Mouse (Mus musculus) limb, embryonic 11.5 days (tissue): ENCODE measurements at regions not wholly inside any gene's neighbourhood (a gene's known extent, or its start where the extent isn't known, plus 50 kb on each side); places are given as distances from the start of the nearest gene placed in this dataset.

ENCODE experiments used
- ATAC-seq: fragments of 200-750 bp; cut with Nextera tagmentation; 2 replicates; pipeline ENCODE4 v1.8.0; 2017; ENCODE audit warnings: low read depth; ENCODE audit not compliant: insufficient number of reproducible peaks, low FRiP score, low TSS enrichment
- DNase-seq: peaks from one replicate; pipeline ENCODE4 v3.0.0-alpha.2; 2015; ENCODE audit warnings: low spot score
- H3K27ac ChIP-seq: fragments of 300-500 bp; sonication (generic); replicated peaks from 2 replicates; pipeline ENCODE4 v1.5.1; 2014; ENCODE audit warnings: low read depth, mild to moderate bottlenecking, low read length
- H3K27me3 ChIP-seq: fragments of 300-500 bp; sonication (generic); 2 replicates; pipeline ENCODE4 v1.6.1; 2014; ENCODE audit warnings: mild to moderate bottlenecking, low read length, mixed read lengths; ENCODE audit not compliant: control insufficient read depth, insufficient read depth
- H3K36me3 ChIP-seq: fragments of 300-500 bp; sonication (generic); 2 replicates; pipeline ENCODE4 v1.6.1; 2014; ENCODE audit warnings: mild to moderate bottlenecking, low read length, moderate library complexity, mixed read lengths; ENCODE audit not compliant: control insufficient read depth, insufficient read depth
- H3K4me1 ChIP-seq: fragments of 300-500 bp; sonication (generic); 2 replicates; pipeline ENCODE4 v1.6.1; 2014; ENCODE audit warnings: low read length, mixed read lengths; ENCODE audit not compliant: control insufficient read depth, insufficient read depth
- H3K4me2 ChIP-seq: fragments of 300-500 bp; sonication (generic); 2 replicates; pipeline ENCODE4 v1.6.1; 2014; ENCODE audit warnings: low read depth, mild to moderate bottlenecking, moderate library complexity; ENCODE audit not compliant: severe bottlenecking
- H3K4me3 ChIP-seq: fragments of 300-500 bp; sonication (generic); 2 replicates; pipeline ENCODE4 v1.5.1; 2014; ENCODE audit warnings: low read depth, low read length
- H3K9ac ChIP-seq: fragments of 300-500 bp; sonication (generic); 2 replicates; pipeline ENCODE4 v1.6.1; 2014; ENCODE audit warnings: mild to moderate bottlenecking, low read length
- H3K9me3 ChIP-seq: fragments of 300-500 bp; sonication (generic); 2 replicates; pipeline ENCODE4 v1.6.1; 2016; ENCODE audit warnings: low read length; ENCODE audit not compliant: control insufficient read depth
- WGBS: fragments of 180-500 bp; shearing (Covaris S2); extraction: QIAGEN DNeasy Blood & Tissue Kit; methylation state at CpG from one replicate; pipeline ENCODE4 v1.1.7; 2014; 5-methylcytosine and 5-hydroxymethylcytosine counted together

GRCm38 (mm10) chr16:29959939-29960637, 104.1 kb upstream of the Hes1 start:
- DNase-seq (no peak), ATAC-seq (no peak)
- H3K9me3 ChIP-seq, result no peaks in the 10 kb centered on the region; the same call in 1 of the 2 replicates
- H3K27me3 ChIP-seq, result no peaks in the 10 kb centered on the region
- no peak overlapping the region for H3K4me3 ChIP-seq
- H3K4me2 ChIP-seq, result no peak overlapping the region
- H3K36me3 ChIP-seq, result no peaks in the 10 kb centered on the region
- H3K4me1 ChIP-seq, result no peaks in the 10 kb centered on the region
- no peak overlapping the region for H3K27ac ChIP-seq
- no peak overlapping the region for H3K9ac ChIP-seq
- 79% methylated on average over 12 of the region's 12 CpGs for whole genome bisulfite sequencing

- DNase-seq, result no peak
- 55% methylated on average over 4 of the region's 4 CpGs for WGBS
These were observed 100.9 kb upstream of the Hes1 start for GRCm38 (mm10) chr16:29963284-29963683.

GRCm38 (mm10) chr16:29964563-29964962, 99.6 kb upstream of the Hes1 start:
- DNase-seq, result no peak
- peaks cover 8% of the 10 kb centered on the region; the same call in 1 of the 2 replicates for H3K4me1 ChIP-seq
- 98% methylated on average over 8 of the region's 8 CpGs for WGBS
- H3K27ac ChIP-seq, result no peak overlapping the region
- no peaks in the 10 kb centered on the region for H3K36me3 ChIP-seq
- H3K4me3 ChIP-seq, result no peak overlapping the region
- no peak for ATAC-seq
- no peaks in the 10 kb centered on the region for H3K27me3 ChIP-seq
- H3K4me2 ChIP-seq, result no peak overlapping the region
- H3K9ac ChIP-seq, result no peak overlapping the region
- no peaks in the 10 kb centered on the region; the same call in 1 of the 2 replicates for H3K9me3 ChIP-seq

More at GRCm38 (mm10) chr16:29963284-29963683, 100.9 kb upstream of the Hes1 start:
- H3K4me3 ChIP-seq, result no peak overlapping the region
- no peak overlapping the region for H3K27ac ChIP-seq
- H3K9me3 ChIP-seq, result no peaks in the 10 kb centered on the region; the same call in 1 of the 2 replicates
- 0 out of 2 replicates have a peak, but pooled peaks cover 2% of the 10 kb centered on the region for H3K4me1 ChIP-seq
- no peak for ATAC-seq
- no peaks in the 10 kb centered on the region for H3K36me3 ChIP-seq
- H3K9ac ChIP-seq, result no peak overlapping the region
- no peaks in the 10 kb centered on the region for H3K27me3 ChIP-seq
- H3K4me2 ChIP-seq, result no peak overlapping the region

GRCm38 (mm10) chr16:29968743-29969142, 95.4 kb upstream of the Hes1 start:
- ATAC-seq (peak; percentile 65; the same call in 1 of the 2 replicates), DNase-seq (no peak)
- Histone ChIP-seq H3K27me3 (no peaks in the 10 kb centered on the region), H3K9me3 (no peaks in the 10 kb centered on the region; the same call in 1 of the 2 replicates), H3K9ac (no peak overlapping the region), H3K4me3 (no peak overlapping the region), H3K4me2 (no peak overlapping the region; the same call in 1 of the 2 replicates), H3K36me3 (no peaks in the 10 kb centered on the region), H3K27ac (peak overlapping the region; percentile 53; the same call in 1 of the 2 replicates), H3K4me1 (peaks cover 11% of the 10 kb centered on the region)
- 56% methylated on average over 5 of the region's 5 CpGs for WGBS

- no peaks in the 10 kb centered on the region for H3K27me3 ChIP-seq
- DNase-seq (no peak), ATAC-seq (0 out of 2 replicates have a peak, but pooled peaks have one; percentile 32)
- H3K36me3 ChIP-seq, result no peaks in the 10 kb centered on the region
- H3K4me3 ChIP-seq, result no peak overlapping the region
- no peak overlapping the region for H3K9ac ChIP-seq
- H3K4me1 ChIP-seq, result peaks cover 9% of the 10 kb centered on the region
- H3K27ac ChIP-seq, result no peak overlapping the region
- no peaks in the 10 kb centered on the region for H3K9me3 ChIP-seq
- H3K4me2 ChIP-seq, result no peak overlapping the region
- WGBS, result 66% methylated on average over 1 of the region's 1 CpGs
These were observed 91.4 kb upstream of the Hes1 start for GRCm38 (mm10) chr16:29972741-29973141.

- no peak overlapping the region for H3K27ac ChIP-seq
- no peak overlapping the region for H3K4me2 ChIP-seq
- ATAC-seq (no peak), DNase-seq (no peak)
- no peak overlapping the region for H3K4me3 ChIP-seq
- H3K9ac ChIP-seq, result no peak overlapping the region
- peaks cover 9% of the 10 kb centered on the region for H3K4me1 ChIP-seq
- no peaks in the 10 kb centered on the region for H3K36me3 ChIP-seq
- H3K27me3 ChIP-seq, result no peaks in the 10 kb centered on the region
- no peaks in the 10 kb centered on the region for H3K9me3 ChIP-seq
- 60% methylated on average over 7 of the region's 7 CpGs for WGBS
These were observed 90.9 kb upstream of the Hes1 start for GRCm38 (mm10) chr16:29973250-29973649.

GRCm38 (mm10) chr16:29975800-29976199, 88.4 kb upstream of the Hes1 start:
- ATAC-seq (no peak), DNase-seq (no peak)
- 88% methylated on average over 3 of the region's 3 CpGs for WGBS
- Histone ChIP-seq H3K9ac (no peak overlapping the region), H3K4me1 (peaks cover 3% of the 10 kb centered on the region; the same call in 1 of the 2 replicates), H3K4me2 (no peak overlapping the region), H3K9me3 (no peaks in the 10 kb centered on the region), H3K4me3 (no peak overlapping the region), H3K27me3 (no peaks in the 10 kb centered on the region), H3K27ac (no peak overlapping the region), H3K36me3 (no peaks in the 10 kb centered on the region)

GRCm38 (mm10) chr16:29977011-29977410, 87.2 kb upstream of the Hes1 start:
- Histone ChIP-seq H3K4me1 (peaks cover 3% of the 10 kb centered on the region; the same call in 1 of the 2 replicates), H3K9me3 (no peaks in the 10 kb centered on the region), H3K4me3 (no peak overlapping the region), H3K27ac (no peak overlapping the region), H3K9ac (no peak overlapping the region), H3K27me3 (no peaks in the 10 kb centered on the region), H3K36me3 (no peaks in the 10 kb centered on the region), H3K4me2 (no peak overlapping the region)
- WGBS, result 62% methylated on average over 3 of the region's 3 CpGs
- DNase-seq (no peak), ATAC-seq (no peak)
